Mouse (Mus musculus) small intestine, adult 2 months (tissue): ENCODE results near the gene Ephx1.

Experiments
- CTCF ChIP-seq: fragments of 200-500 bp; IDR thresholded peaks from 2 replicates; pipeline ENCODE4 v1.5.1; 2012; ENCODE audit warnings: low read depth, mild to moderate bottlenecking, control low read depth, inconsistent platforms, low read length, moderate library complexity, mixed read lengths; ENCODE audit not compliant: insufficient replicate concordance, insufficient read length; ENCODE audit errors: extremely low read depth
- POLR2A ChIP-seq: fragments of 200-500 bp; IDR thresholded peaks from 2 replicates; pipeline ENCODE4 v1.6.1; 2012; ENCODE audit warnings: low read depth, mild to moderate bottlenecking, control low read depth, inconsistent platforms, low read length, moderate library complexity

DNA sequence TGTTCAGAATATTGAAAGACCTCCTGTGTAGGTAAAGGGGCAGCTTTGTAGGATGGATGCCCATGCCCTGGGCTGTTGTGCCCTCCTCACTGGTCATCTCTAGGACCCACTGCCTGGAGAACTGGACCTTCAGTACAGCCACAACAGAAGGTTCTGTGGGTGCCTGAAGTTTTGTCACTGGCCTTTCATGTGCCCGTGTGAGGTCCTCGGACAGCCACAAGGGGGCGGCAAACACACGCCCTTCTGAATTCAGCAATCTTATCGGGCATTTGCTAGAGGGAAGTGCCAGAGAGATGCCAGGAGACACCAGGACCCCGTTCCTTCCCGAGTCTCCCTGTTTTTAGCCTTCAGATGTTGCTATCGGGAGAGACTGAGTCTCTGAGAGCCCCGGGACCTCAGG is 32.9 kb downstream of the Ephx1 start:
- peak; percentile 96 for TF ChIP-seq CTCF
- TF ChIP-seq POLR2A: no peak
